Mouse (Mus musculus) liver, adult 2 months (tissue): ENCODE data around the gene Akt2.

Source experiments
- CTCF ChIP-seq: fragments of 200-500 bp; IDR thresholded peaks from 2 replicates; pipeline ENCODE4 v1.5.1; 2011; ENCODE audit warnings: low read depth, low read length, control low read depth
- POLR2A ChIP-seq: fragments of 200-500 bp; IDR thresholded peaks from 2 replicates; pipeline ENCODE4 v1.6.1; 2011; ENCODE audit warnings: low read length, control low read depth; ENCODE audit not compliant: insufficient read depth; ENCODE audit errors: extremely low read depth

GRCm38 (mm10) chr7:27654607-27655276, 63.4 kb downstream of the Akt2 start:
- TF ChIP-seq CTCF (peak; percentile 73), POLR2A (no peak)
